Mouse (Mus musculus) kidney, adult 9 months (tissue): ENCODE results near the gene Dip2c.

ENCODE experiments used
- DNase-seq: peaks from one replicate; pipeline ENCODE4 v3.0.0; 2022

The Dip2c gene

DNA sequence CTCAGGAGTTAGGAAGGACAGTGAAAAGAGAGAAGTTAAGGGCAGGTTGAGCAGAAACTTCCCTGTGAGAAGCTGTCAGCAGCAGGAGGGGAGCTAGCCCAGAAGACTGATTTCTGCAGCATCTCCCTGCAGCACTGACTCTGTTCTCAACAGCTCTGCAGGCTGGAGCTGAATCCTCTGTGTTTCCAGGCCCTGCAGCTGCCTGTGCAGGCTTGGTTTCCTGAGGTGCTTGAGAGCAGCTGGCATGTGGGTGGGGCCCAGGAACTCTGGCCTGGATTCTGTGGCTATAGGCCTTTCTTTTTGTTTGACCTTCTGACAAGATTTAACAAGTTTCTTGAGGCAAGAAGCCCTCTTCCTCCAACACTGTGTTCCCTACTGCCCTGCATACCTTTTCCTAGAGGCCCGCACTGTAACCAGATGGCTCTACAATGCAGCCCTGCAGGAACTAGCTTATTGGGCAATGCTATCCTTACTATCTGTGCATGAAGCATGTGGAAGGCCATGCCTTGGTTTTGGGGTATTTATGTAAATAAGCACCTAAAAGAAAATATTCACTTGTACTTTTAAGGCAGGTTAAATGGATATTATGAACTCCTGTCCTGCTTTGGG, 53.1 kb downstream of the Dip2c start:
- no peak for DNase-seq

GRCm38 (mm10) chr13:9333187-9333586, 56.9 kb downstream of the Dip2c start:
- no peak for DNase-seq

- DNase-seq = no peak
Observed at GRCm38 (mm10) chr13:9340293-9340692, 64.0 kb downstream of the Dip2c start.

DNA sequence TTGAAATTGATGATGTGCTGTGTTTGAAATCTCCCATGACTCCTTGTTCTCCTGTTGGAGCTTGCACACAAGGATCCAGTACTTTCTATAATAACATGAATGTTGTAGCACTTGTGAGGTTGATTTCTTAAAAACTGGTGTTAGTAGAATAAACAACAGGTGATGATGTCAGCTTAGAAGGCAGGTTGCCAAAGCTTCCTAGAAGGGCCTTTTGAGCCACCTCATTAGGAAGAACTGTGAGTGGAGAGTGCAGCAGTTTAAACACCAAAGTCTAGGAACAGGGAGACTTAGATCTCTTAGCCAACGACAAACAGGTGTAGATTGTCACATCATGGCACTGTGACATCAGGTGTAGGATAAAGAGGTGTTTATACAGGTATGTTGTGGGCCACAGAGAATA, 66.4 kb downstream of the Dip2c start:
- DNase-seq = no peak

- no peak for DNase-seq
Observed at GRCm38 (mm10) chr13:9347448-9347847, 71.1 kb downstream of the Dip2c start.

- DNase-seq = peak; percentile 54
Observed at GRCm38 (mm10) chr13:9350670-9351069, 74.3 kb downstream of the Dip2c start.

- no peak for DNase-seq
Observed at GRCm38 (mm10) chr13:9353890-9354289, 77.6 kb downstream of the Dip2c start.

DNA sequence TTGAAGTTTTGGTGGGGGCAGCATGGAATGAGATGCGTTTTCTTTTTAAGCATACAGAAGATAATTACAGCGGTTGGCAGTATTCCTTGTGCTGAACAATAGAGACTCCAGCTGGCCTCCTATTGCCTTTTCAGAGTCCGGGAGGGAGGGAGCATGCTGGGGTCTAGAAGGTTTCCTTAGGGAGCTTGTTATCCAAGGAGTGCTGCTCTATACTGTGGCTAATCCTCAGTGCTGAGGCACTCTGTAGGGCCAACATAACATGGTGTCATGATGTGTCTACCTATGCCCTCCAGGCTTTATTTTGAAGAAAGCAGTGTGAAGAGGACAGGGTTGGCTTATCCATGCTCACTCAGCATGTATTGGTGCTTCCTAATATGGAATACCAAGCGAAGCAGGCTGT, 79.0 kb downstream of the Dip2c start:
- no peak for DNase-seq

DNA sequence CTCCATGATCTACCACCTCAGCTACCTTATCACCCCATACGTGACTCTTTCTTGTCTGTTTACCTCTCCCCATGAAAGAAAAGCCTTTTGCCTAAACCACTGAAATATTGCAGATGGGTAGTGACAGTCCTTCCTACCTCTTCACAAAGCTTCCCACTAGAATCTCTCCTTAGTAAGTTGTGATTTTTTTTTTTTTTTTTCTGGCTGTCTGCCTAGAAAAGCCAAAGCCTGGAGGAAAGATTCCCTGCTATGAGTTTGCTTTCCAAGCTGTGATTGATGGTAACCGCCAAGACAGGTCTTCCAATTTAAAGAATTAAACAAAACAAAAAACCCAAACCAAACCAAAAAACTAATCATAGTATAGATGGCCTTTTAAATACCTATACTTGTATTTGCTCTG, 85.1 kb downstream of the Dip2c start:
- no peak for DNase-seq

DNA sequence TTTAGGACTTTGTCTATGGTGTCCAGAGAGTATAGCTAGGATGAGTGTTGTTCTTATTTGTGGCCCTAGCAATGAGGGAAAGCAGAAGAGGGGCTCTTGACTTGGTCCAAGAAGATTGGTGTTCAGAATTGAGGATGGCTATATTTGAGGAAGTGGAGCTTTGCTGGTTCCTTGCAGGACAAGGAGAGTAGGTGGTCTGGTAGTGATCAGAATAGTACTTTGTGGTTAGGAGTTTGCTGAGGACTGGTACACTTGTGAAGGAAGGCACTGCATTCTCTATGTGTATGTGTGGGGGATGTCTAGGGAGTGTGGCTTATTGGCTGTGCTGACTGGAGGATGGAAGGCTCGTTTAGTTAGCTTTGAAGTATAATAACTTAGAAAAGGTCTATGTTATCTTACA, 95.1 kb downstream of the Dip2c start:
- no peak for DNase-seq

GRCm38 (mm10) chr13:9377130-9377529, 100.8 kb downstream of the Dip2c start:
- no peak for DNase-seq

GRCm38 (mm10) chr13:9380740-9381410, 104.5 kb downstream of the Dip2c start:
- DNase-seq = no peak

DNA sequence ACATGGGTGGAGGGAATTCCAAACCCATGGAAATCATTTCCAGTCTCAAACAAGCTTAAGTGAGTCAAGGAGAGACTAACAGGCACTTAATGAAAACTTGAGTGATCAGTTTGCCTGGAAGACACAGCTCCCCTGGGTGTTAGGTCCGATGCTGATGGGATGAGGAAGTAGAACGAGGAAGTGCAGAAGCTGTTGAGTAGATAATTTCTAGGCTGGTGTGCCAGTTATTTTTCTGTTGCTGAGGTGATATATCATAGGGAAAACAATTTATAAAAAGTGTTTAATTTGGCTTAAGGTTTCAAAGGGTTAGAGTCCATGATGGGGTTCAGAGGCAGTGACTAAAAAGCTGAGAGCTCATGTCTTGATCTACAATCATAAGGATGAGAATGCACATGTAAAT, 111.7 kb downstream of the Dip2c start:
- no peak for DNase-seq

DNA sequence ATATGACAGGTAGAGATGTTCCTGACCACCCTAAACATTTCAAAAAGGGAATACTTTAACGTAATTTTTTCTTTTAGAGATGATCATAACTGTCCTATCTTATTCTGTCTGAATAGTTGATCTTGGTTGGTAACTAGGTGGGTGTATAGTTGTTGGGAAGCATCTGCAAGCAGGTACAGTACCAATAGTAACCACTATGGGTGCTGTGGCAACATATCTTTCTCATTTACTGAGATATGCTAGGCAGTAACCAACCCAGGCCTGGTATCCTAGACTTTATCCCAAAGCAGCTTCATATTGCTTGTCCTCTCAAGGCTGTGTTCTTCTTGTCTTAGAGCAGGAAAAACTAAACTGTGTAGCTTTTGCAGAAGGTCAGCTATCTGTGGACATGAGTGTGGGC, 113.0 kb downstream of the Dip2c start:
- DNase-seq = no peak

DNA sequence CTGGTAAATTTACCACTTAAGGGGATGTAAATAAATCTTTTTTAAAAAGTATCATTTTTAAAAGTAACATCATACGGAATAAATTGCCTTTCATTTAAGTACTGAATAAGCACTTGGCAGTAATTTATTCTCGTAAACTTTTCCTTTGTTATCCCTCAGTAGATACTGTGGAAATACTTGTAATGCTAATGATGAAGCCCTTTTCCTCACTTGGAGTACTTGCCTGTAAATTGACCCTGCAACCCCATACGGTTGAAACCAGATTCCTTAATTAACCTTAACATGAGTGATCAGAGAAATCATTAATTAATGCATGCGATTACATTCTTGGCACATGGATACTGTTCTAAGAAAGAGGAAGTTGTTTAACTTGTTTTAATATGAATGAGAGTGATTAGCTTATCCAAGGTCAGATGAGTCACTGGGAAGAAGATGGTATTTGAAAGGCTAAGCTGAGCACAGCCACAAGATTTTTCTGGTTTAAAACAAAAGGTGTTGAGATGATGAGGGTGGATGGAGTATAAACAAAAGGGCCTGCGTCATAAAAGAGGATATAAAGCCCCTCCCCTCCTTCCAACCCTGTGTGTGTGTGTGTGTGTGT, 114.0 kb downstream of the Dip2c start:
- peak; percentile 7 for DNase-seq

DNA sequence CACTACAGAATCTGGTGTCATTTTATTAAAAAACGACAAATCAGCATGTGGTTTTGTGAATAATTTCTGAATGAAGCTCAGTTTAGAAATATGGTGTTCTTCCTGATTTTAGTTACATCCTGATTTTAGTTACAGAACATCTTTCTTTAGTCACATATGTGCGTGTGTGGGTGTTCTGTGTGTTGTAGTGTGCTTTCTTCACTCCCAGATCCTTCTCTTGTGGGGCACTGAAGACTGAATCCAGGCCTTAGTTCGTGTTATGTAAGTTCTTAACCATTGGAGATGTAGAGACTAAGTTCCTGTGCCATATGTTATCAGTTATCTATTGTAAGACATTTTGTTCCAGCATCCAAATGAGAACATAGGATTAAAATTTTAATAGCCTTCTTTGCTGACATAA, 117.1 kb downstream of the Dip2c start:
- DNase-seq = no peak

GRCm38 (mm10) chr13:9395286-9395685, 119.0 kb downstream of the Dip2c start:
- no peak for DNase-seq

- DNase-seq = no peak
Observed at GRCm38 (mm10) chr13:9398846-9399245, 122.5 kb downstream of the Dip2c start.

DNA sequence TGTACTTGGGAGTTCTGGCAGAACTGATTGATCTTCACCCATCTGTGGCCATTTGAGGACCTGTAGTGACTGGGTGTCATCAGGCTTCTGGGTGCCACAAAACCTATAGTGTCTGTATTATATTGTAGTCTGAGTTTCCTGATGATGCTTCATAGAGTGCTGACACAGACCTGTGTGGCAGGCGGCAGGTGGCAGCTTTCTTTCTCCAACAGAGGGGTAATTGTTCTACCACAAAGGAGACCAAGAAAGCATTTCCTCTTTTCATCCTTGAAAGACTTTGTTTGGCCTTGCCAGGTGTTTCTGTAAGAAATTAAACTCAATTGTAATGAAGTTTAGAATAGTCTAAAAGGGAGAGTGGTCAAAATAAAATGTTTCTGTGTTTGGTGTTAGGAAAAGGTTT, 129.1 kb downstream of the Dip2c start:
- DNase-seq = no peak

GRCm38 (mm10) chr13:9408983-9409382, 132.7 kb downstream of the Dip2c start:
- DNase-seq = no peak

- no peak for DNase-seq
Observed at GRCm38 (mm10) chr13:9418441-9418840, 142.1 kb downstream of the Dip2c start.

DNA sequence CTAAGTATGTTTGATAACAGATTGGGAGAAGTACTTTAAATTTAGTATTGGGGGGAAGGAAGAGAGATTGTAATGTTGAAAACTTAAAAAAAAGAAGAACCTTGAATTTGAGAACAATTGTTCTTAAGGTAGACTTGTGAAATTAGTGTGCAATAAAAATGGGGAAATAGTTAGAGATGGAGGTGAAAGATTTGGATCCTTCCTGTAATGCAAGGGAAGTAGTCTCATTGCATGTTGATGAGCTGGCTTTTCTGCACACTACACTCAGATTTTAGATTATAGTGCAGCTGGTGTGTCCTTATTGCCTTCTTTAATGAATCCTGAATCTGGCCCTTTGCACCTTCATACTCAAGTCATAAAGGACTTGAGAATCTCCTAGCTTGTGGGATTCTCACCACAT, 142.9 kb downstream of the Dip2c start:
- no peak for DNase-seq

- DNase-seq = no peak
Observed at GRCm38 (mm10) chr13:9421949-9422348, 145.6 kb downstream of the Dip2c start.

- DNase-seq = no peak
Observed at GRCm38 (mm10) chr13:9422876-9423275, 146.5 kb downstream of the Dip2c start.

GRCm38 (mm10) chr13:9424434-9424833, 148.1 kb downstream of the Dip2c start:
- no peak for DNase-seq
